Mouse (Mus musculus): ENCODE measurements around the gene Prkce.
A peak's percentile ranks its signal among the peaks of the same experiment; 100 is the strongest.

Prkce gene

DNA sequence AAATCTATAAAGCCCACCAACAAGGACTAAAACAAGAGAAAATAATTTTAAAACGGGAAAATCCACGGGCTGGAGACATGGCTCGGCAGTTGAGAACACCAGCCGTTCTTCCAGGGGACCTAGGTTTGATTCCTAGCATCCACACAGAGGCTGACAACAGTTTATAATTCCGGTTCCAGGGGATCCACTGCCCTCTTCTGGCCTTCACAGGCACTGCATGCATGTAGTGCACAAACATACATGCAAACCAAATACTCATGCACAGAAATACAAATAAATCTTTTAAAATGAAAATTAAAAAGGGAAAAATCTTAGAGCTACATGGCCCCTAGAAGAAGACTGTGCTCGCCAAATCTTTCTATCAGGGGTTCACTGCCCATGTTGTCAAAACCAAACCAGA lies 87.4 kb downstream of the Prkce start:
- no peak for DNase-seq (ENCODE audit: low spot score in 2 of 2)

DNA sequence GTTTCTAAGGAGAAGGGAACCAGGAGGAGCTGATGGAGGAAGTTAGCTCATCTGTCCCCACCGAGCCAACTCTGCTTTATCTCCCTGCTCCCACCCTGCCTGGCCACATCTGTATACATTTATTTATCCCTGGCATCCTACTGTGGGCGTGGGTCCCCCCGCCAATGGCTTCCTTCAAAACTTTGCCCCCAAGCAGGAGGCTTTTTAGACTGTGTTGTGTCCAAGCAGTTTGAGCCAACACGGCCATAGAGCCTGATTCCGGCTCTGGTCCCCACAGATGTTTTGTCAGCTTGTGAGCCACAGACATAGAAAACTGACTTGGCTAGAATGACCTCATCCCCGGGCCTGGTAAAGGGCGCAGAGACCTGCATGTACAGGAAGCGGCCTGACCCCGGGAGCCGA lies 89.1 kb downstream of the Prkce start:
- no peak for DNase-seq (ENCODE audit: low spot score in 2 of 2)

- DNase-seq (ENCODE audit: low spot score in 2 of 2) = no peak
Observed at GRCm38 (mm10) chr17:86261067-86261466, 93.5 kb downstream of the Prkce start.

- no peak for DNase-seq (ENCODE audit: low spot score in 2 of 2)
Observed at GRCm38 (mm10) chr17:86263985-86264649, 96.5 kb downstream of the Prkce start.

DNA sequence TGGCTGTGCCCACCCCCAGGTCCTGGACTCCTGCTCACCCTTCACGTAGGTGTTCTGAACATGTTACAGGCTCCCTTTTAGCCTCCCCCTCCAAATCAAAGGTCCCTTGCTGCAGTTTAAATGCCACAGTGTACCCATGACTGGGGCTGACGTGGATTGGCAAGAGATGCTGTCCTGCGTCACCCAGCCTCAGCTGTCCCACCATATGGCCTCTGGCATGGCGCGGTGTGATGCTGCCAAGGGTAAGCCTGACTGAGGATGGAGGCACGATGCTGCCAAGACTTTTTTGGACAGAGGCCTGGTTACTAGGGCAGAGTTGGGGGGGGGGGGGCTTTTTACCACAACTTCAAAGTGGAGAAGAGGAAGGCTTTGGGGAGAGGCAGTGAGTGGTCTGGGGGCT lies 98.5 kb downstream of the Prkce start:
- peak; percentile 46 to 54 for DNase-seq (ENCODE audit: low spot score in 2 of 2)

DNA sequence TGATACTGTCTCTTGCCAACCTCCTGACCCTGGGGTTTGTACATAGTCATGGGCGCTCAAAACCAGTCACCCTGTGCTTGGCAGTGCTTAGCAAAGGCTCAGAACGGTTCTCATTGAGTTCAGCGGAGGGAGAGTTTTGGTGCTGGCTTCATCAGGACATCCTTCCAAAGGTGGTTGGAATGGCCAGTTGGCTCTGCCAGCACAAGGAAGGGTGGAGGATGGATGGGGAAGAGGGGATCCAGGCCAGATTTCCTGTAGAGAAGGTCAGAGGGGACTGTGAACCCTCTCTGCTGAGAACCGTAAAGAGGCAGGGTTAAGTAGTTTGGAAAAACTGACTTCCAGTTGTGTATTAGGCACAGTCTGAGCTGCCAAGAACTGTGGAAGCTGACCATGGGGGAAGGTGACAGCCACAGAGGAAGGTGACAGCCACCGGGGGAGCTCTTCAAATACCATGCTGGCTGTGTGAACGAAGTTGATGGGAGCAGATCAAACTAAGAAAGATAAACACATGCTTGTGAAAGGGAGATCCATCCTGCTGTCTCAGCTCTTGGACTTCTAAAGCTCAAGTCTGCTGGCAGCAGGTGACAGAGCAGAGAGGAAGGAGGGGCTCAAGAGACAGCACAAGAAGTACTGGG lies 99.7 kb downstream of the Prkce start:
- DNase-seq (ENCODE audit: low spot score in 2 of 2) = no peak

DNA sequence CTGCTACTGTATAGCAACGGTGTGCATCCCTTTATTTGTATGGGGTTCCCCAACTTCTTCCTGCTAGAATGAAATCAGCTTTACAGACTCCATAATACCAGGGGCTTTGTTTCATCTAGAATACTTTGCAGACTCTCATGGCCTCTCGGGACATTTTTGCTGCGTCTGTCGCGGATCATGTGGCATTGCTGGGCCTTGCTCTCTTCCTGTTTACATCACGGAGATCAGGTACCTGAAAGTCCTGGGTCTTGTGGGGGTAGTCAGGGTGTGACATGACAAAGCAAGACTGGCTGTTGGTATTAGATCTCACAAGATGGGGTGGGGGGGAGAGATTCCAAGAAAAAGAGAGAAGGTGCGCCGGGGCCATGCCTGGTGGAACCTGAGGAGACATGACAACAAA lies 102.1 kb downstream of the Prkce start:
- no peak for DNase-seq (ENCODE audit: low spot score in 2 of 2)

DNA sequence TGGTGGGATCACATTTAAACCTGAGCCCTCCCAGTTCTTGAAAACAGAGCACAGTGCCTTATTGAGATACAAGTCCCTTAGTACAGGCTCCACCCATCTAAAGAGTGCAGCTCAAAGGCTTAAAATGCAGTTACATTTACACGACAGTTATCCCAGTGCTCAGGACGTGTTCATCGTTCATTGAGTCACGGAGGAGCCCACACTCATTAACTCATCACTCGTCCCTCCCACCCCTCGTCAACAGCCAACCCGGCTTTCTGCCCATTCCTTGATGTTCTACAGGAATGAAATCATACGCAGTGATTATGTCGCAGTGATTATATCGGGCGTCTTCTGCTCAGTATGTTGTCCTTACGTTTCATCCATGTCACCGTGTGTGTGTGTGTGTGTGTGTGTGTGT lies 102.9 kb downstream of the Prkce start:
- no peak for DNase-seq (ENCODE audit: low spot score in 2 of 2)

GRCm38 (mm10) chr17:86271277-86271676 lies 103.7 kb downstream of the Prkce start:
- no peak for DNase-seq (ENCODE audit: low spot score in 2 of 2)

GRCm38 (mm10) chr17:86272961-86273360 lies 105.4 kb downstream of the Prkce start:
- no peak for DNase-seq (ENCODE audit: low spot score in 2 of 2)

GRCm38 (mm10) chr17:86273566-86274349 lies 106.2 kb downstream of the Prkce start:
- DNase-seq (ENCODE audit: low spot score in 2 of 2) = no peak

DNA sequence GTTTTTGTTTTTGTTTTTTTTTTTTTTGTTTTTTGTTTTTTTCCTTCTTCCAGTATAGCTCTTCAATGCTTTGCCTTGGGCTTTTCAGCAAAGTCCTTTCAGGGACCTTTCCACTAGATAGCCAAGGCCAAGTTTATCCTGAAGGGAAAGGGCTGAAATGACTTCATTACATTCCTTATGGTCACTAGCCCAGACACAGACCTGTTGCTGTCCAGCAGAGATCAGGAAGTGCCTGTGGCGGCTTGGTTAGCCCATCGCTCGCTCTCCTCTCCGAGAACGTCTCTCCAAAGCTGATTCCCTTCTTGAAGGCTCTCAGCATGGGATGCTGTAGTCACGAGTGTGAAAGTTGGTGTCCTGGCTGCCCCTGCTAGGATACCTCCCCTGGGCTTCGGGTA lies 106.8 kb downstream of the Prkce start:
- no peak for DNase-seq (ENCODE audit: low spot score in 2 of 2)

GRCm38 (mm10) chr17:86276381-86276780 lies 108.8 kb downstream of the Prkce start:
- DNase-seq (ENCODE audit: low spot score in 2 of 2) = no peak

- DNase-seq (ENCODE audit: low spot score in 2 of 2) = no peak
Observed at GRCm38 (mm10) chr17:86277032-86277798, 109.6 kb downstream of the Prkce start.

GRCm38 (mm10) chr17:86277999-86278526 lies 110.5 kb downstream of the Prkce start:
- DNase-seq (ENCODE audit: low spot score in 2 of 2) = no peak

DNA sequence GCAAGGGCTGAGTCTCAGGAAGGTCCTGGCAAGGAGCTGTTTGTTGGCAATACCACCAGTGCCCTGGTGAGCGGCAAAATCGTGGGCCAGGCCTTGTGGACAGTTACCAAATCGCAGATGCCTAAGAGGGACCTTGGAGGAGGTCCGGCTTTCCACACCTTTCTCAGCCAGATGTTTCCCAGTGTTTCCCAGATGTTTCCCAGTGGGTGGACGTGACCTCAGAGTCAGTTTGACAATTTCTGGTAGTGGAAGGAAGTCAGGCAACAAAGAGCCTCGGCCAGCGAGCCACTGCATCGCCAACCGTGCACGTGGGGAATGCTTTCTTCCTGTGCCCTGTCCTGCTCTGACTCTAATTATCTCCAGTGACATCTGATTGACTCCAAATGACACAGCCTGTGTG lies 112.2 kb downstream of the Prkce start:
- no peak for DNase-seq (ENCODE audit: low spot score in 2 of 2)

GRCm38 (mm10) chr17:86283741-86284140 lies 116.2 kb downstream of the Prkce start:
- no peak for DNase-seq (ENCODE audit: low spot score in 2 of 2)

- DNase-seq (ENCODE audit: low spot score in 2 of 2) = no peak
Observed at GRCm38 (mm10) chr17:86285058-86285457, 117.5 kb downstream of the Prkce start.

DNA sequence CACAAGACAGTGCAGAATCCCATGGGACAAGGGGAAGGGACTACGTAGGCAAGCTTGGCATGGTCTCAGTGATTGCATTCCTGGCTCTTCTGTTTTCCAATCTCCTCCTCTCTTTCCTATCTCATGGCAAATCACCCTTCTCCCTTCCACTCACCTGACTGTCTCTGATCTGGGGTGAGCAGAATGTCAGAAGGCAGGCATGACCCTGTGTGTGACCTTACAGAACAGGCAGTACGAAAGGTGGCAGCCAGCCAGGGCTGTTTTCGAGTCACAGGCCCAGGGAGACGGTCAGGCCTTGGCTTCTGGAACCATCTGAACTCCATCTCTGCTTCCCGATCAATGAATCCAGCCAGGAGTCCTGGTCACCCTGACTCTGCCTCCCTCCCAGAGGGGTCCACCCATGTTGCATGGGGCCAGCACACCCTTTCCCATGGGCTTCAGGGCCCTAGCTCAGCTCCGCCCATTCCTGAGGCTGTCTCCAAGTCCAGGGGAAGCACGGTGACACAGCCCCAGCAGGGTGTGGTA lies 119.2 kb downstream of the Prkce start:
- no peak for DNase-seq (ENCODE audit: low spot score in 2 of 2)

GRCm38 (mm10) chr17:86292711-86293110 lies 125.1 kb downstream of the Prkce start:
- no peak for DNase-seq (ENCODE audit: low spot score in 2 of 2)

DNA sequence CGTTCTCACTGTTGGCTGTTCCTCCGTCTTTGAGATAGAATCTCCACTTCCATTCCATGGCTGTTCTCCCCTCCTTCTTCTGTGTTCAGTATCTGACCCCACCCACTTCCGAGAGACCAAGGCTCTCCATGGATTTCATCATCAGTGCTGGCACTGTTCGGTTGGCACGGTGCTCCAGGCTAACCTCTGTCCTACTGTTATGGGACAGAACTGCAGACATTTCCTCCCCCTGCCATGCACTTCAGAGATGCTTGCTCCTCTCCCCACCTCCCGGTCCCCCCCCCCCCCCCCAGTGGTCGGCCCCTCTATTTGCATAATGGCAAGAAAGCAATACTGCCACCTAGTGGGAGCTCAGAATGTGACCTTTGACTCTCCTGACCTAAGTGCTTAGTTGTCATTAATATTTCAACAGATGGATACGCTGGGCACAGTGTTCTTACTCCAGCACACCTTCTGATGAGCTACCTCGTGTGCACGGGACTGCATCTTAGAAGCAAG lies 125.7 kb downstream of the Prkce start:
- DNase-seq (ENCODE audit: low spot score in 2 of 2) = no peak
